Mouse (Mus musculus) frontal cortex, postnatal 25 days (tissue): ENCODE measurements around the gene Lcn2.
"Not testable (repeated sequence)": the region's sequence is repeated elsewhere in the genome, so short reads cannot be mapped to it uniquely, and the experiment has no call there.

ENCODE experiments used
- DNase-seq, 2 experiments: peaks; one replicate each; pipeline ENCODE4 v3.0.0; 2022; ENCODE audit warnings: low spot score in 2 of 2

Gene Lcn2

GRCm38 (mm10) chr2:32367315-32367714 lies 20.7 kb downstream of the Lcn2 start:
- DNase-seq, result no peak

GRCm38 (mm10) chr2:32364121-32364520 lies 23.9 kb downstream of the Lcn2 start:
- no peak for DNase-seq

- no peak for DNase-seq
Measured at GRCm38 (mm10) chr2:32363376-32364106, 24.5 kb downstream of the Lcn2 start.

- peak; percentile 81 to 82 for DNase-seq
Measured at GRCm38 (mm10) chr2:32362817-32363340, 25.2 kb downstream of the Lcn2 start.

DNA sequence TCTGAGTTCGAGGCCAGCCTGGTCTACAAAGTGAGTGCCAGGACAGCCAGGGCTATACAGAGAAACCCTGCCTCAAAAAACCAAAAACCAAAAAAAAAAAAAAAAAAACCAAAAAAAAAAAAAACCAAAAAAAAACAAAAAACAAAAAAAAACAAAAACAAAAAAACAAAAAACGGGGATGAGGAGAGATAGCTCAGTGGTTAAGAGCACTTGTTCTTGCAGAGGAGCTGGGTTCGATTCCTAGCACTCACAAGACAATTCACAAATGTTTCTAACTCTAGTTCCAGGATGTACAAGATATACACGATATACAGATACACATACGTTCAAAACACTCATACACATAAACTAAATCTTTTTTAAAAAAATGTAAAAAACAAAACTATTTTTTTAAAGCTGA lies 25.8 kb downstream of the Lcn2 start:
- DNase-seq, result not testable (repeated sequence)

DNA sequence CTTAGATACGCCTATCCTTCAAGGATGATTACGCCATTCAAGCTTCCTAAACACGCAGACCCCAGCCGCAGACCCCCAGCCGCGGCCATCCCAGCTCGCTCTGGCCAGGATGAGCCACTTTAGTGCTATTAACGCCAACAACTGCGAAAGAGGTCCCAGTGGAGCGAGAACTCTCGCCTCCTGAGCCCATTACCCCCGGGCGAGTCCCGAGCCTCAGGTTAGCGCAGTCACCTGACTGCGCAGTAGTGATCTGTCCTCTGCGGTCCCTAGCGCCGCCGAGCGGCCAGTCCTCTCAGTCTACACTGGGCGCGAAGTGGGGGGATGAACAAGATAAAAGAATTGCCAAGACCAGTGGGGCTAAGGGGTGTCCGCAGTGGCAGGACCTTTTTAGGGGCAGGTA lies 26.6 kb downstream of the Lcn2 start:
- DNase-seq, result peak in 1 of 2 experiments; percentile 59

DNA sequence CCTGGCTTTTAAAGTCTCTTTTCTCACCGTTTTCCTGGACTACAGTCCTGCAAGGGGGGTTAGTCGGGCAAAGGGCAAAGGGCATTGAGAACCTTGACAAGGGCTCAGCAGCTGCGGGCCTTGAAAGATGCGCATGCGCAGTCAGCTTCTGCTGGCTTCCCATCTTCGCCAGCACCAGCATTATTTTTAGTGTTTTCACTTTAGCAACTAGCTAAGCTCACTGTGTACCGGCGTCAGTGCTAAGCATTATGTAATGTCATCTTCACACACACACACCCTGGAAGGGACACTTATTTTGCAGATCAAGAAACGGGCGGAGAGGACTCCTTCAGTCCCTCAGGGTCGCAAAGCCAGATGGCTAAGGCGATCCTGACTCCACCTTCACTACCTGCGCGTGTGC lies 27.3 kb downstream of the Lcn2 start:
- peak in 1 of 2 experiments; percentile 61 for DNase-seq

DNA sequence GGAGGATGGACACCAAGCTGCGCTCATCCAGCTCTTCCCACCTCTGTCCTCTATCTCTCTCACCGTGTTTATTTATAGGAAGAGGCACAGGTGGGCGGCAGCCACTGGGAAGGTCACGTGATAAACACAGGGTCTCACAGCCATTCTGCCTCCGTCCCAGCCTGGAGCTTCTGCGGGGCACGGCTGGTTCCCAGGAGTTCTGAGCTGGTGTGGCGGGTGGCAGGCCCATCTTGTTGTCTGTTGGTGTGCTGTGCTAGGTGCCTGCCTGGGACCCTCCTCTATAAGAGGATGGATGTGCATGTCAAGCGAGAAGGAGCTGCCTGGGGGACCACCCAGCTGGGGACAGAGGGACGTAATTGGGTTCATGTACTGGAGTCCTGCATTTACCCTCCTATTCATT lies 29.7 kb downstream of the Lcn2 start:
- DNase-seq, result no peak

DNA sequence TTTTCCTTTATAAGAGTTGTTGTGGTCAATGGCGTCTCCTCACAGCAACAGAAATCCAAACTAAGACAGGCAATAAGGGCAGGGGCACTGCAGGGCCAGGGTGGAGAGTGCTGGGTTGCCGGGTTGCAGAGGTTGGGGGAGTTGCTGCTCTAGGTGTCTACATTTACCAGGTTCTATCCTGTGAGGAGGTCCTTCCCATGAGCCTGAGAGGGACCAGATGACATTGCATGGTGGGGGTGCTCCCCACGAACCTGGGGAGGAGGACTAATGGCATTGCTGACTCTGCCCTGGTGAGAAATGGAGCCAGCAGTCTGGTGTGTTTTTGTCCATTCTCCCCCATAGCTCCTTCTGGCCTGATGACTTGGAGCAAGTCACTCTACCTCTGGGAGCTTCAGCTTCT lies 30.3 kb downstream of the Lcn2 start:
- DNase-seq, result no peak

- DNase-seq, result no peak
Measured at GRCm38 (mm10) chr2:32356216-32356615, 31.8 kb downstream of the Lcn2 start.

- DNase-seq, result no peak
Measured at GRCm38 (mm10) chr2:32354336-32354895, 33.6 kb downstream of the Lcn2 start.

DNA sequence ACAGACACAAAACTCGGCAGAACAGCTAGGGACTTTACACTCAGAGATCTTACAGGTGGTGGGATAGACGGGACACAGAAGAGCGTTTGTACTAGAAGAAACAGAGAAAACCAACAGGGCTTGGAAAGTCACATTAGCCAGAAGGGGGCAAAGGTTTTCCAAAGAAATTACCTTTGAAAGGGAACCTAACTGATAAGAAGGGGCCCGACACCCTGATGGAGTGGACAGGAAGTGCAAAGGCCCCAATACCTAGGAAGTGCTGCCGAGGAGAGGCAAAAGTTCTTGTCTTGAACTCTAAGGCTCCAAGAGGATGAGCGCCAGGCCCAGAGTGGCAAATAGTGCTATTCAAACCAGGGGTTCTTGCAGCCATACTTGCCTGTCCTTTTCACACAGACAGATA lies 34.2 kb downstream of the Lcn2 start:
- no peak for DNase-seq

DNA sequence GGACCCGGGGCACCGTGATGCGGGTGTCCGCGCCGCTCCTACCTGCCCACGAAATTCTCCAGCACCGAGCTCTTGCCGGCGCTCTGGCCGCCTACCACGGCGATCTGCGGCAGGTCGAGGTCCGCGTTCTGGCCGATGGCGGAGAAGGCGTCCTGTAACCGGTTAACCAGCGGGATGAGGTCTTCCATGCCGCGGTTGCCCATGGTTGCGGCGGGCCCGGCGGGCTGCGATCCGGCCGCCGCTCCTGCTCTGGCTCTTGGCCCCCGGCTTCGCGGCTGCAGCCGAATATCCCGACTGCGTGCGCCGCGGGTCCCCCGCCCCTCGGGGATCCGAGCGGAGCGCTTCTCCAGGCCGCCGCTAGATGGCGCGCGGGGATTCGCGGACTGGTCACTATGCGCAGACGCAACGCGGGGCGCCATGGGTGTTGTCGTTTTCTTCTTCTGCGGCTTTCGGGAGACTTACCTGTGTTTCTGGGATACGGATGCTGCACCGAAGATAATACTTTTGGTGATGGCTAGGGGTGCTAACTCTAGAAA lies 35.0 kb downstream of the Lcn2 start, which contains the start of gene Dnm1:
Gene Dnm1, minus strand, starts transcription at position 332 of the 536 bp plus-strand sequence.
- DNase-seq, result peak; percentile 89 to 92

GRCm38 (mm10) chr2:32352151-32353006 lies 35.7 kb downstream of the Lcn2 start, which contains the start of gene Ciz1:
Gene Ciz1, plus strand, starts transcription at chr2:32352327.
- no peak for DNase-seq

DNA sequence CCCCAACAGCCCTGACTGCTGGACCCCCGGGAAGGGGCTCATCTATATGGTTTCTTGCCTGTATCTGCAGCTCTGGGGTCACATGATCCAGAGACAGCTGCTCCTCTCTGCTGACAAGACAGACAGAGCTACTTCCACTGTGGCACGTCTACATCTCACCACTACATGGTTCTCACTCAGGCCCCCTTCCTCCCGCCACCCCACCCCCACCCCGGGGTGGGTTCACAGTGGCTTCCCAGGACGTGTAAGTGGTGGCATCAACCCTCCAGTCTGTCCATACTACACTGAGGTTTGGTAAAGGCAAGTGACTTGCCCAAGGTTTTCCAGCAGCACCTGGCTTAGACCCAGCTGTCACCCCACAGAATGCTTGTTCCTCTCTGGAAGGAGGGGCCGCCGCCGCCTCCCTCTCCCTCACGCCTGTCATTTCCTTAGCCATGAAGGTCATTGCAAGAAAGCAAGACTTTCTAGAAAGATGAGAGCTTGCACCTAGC lies 36.5 kb downstream of the Lcn2 start:
- DNase-seq, result no peak

DNA sequence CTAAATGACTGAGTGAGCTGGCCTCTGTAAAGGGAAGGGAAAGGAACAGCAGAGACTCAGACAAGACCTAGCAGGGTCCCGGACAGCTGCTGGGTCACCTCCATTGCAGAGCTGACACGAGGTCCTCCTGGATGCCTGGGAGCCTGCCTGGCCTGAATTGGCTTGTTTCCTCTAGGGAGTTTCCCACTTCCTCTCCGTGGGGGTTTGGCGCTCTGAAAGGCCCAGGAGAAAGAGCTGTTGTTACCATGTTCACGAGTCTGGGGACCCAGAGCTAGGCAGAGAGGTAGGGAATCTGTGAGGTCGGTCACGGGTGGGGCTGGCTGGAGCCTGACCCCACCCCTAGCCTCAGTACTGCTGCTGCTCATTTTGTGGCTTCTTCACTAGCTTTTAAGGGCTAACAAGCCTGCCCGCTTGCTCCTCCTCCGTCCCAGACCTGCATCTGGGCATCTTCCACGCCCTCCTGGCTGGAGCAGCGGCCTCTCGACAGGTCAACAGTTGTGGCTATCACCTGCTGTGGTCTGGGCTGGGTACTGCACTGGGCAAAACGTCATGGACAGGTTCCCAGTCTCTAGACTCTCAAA lies 37.5 kb downstream of the Lcn2 start:
- DNase-seq, result no peak

DNA sequence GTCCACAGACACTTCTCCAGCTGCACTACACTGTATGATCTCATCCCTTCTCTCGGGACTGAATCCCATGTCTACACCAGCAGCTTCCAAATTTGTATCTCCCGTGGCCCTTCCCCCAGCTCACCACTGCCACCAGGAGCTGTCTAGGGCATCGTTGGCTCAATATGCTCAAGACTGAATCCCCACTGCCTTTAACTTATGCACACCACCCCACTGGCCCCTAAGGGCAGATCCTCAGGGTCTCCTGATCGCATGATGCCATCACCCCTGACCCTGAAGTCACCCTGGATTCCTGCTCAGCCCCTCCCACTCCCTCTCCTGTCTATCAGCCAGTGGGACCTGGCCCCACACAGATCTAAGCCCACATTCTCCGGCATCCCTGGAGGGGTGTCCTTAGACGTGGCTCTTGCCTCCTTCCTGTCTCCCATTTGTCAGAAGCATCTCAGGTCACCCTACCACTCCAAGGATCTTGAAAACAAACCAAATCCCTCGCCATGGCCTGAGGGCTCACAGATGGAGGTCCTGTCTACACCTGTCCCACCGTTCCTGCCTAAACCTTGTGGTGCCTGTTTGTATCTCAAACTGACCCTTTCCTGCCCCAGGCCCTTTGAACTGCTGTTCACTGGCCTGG lies 38.3 kb downstream of the Lcn2 start:
- no peak for DNase-seq

- DNase-seq, result no peak
Measured at GRCm38 (mm10) chr2:32348311-32348710, 39.7 kb downstream of the Lcn2 start.

GRCm38 (mm10) chr2:32347019-32347418 lies 41.0 kb downstream of the Lcn2 start:
- DNase-seq, result no peak

DNA sequence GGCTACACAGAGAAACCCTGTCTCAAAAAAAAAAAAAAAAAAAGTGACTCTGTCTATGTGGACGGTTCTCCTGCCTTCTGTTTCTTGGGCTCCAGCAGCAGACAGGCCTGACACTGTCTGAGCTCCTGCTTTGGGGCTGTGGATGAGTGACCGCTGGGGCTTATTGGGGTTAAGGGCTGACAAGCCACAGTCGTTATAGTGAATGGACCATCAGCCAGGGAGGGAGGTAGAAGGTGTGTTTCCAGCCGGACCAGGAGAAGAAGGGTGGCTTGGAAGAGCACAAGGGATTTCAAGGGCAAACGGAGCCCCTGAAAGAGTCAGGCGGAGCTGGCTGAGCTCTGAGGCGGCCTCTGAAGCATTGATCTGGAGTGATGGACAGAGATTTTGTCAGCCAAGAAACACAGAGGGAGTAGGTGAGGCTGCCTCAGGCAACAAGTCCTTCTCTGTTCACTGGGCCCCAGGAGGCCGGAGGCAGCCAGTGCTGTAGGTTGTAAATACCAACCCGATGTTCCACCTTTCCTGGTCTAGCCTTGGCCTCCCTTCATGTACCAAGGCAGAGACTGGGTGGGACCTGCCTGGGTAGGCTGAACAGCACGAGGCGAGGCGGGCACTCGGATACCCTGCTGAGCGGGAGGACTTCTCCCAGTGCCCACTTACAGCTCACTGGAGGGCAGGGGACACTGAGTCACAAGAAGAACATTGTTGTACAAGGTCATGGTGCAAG lies 43.3 kb downstream of the Lcn2 start:
- no peak for DNase-seq
